Mouse (Mus musculus) limb, embryonic 10.5 days (tissue): ENCODE data around the gene Foxd3. TPM values are rescaled to one million over a fixed set of nuclear protein-coding genes. Genes with fewer than 3 reads are reported as not detected.

Experiments
- DNase-seq: peaks from one replicate; pipeline ENCODE4 v3.0.0-alpha.2; 2017; ENCODE audit warnings: low spot score
- H3K27ac ChIP-seq: fragments of 300-500 bp; sonication (generic); 2 replicates; pipeline ENCODE4 v1.5.1; 2016; ENCODE audit warnings: mild to moderate bottlenecking
- H3K27me3 ChIP-seq: fragments of 300-500 bp; sonication (generic); 2 replicates; pipeline ENCODE4 v1.6.1; 2016; ENCODE audit warnings: low read depth, mild to moderate bottlenecking; ENCODE audit not compliant: poor library complexity, severe bottlenecking
- H3K36me3 ChIP-seq: fragments of 300-500 bp; sonication (generic); 2 replicates; pipeline ENCODE4 v1.6.1; 2016; ENCODE audit warnings: mild to moderate bottlenecking, moderate library complexity
- H3K4me1 ChIP-seq: fragments of 300-500 bp; sonication (generic); 2 replicates; pipeline ENCODE4 v1.6.1; 2016
- H3K4me3 ChIP-seq: fragments of 300-500 bp; sonication (generic); 2 replicates; pipeline ENCODE4 v1.5.1; 2016; ENCODE audit warnings: mild to moderate bottlenecking, moderate library complexity
- H3K9me3 ChIP-seq: fragments of 300-500 bp; sonication (generic); replicated peaks from 2 replicates; pipeline ENCODE4 v1.6.1; 2016; ENCODE audit warnings: mild to moderate bottlenecking
- WGBS: fragments of 180-500 bp; shearing (Covaris S2); methylation state at CpG from one replicate; pipeline ENCODE4 v1.1.7; 2016; 5-methylcytosine and 5-hydroxymethylcytosine counted together
- polyA plus RNA-seq: library from polyadenylated mRNA; unstranded; fragments of >200 nt; fragmentation: Nextera tagmentation; extraction: Ambion mirVana; gene quantifications from 2 replicates; pipeline ENCODE4 v1.2.1, GENCODE M21; 2016

The Foxd3 gene
- polyA plus RNA-seq, 1 experiment from 2014 or later: 0.06 TPM

DNA sequence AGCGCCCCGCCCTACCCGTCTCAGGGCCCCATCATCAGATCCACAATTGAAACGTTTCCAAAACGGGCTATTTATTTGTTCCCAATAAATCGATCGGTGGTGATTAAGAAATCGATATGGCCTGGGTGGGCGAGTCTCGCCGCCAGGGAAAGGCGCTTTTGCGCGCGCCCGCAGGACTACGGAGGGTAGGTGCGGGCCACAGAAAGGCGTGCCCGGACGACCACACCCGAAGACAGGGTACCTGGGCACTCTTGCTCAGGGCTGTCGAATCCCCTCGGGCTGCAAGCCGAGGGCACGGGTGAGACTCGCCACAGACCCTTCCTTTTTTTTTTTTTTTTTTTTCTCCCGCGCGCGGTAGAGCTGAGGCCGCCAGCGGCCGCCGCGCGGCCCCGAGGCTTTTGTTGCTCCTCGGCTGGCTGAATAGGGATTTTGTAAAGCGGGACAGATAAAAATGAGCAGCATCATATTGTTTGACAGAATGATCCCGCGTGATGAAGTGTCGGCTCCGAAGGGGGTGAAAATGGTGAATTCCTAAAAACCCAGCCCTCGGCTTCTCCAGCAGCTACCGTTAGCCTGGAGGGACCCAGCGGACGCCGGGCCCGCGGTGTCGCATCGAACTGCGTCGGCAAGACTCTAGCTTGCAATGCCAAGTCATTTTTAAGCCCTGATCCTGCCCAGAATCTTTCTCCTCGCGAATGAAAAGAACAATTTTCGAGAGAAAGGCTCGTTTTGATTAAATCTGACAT lies 5.0 kb upstream of the Foxd3 start:
- no peaks in the 10 kb centered on the region for H3K36me3 ChIP-seq
- H3K27ac ChIP-seq: no peak overlapping the region
- peaks cover 24% of the 10 kb centered on the region for H3K4me1 ChIP-seq
- 2% methylated on average over 59 of the region's 59 CpGs for WGBS
- peak overlapping the region; percentile 29 for H3K4me3 ChIP-seq
- no peaks in the 10 kb centered on the region for H3K9me3 ChIP-seq
- peak; percentile 69 for DNase-seq
- peaks cover 98% of the 10 kb centered on the region for H3K27me3 ChIP-seq

DNA sequence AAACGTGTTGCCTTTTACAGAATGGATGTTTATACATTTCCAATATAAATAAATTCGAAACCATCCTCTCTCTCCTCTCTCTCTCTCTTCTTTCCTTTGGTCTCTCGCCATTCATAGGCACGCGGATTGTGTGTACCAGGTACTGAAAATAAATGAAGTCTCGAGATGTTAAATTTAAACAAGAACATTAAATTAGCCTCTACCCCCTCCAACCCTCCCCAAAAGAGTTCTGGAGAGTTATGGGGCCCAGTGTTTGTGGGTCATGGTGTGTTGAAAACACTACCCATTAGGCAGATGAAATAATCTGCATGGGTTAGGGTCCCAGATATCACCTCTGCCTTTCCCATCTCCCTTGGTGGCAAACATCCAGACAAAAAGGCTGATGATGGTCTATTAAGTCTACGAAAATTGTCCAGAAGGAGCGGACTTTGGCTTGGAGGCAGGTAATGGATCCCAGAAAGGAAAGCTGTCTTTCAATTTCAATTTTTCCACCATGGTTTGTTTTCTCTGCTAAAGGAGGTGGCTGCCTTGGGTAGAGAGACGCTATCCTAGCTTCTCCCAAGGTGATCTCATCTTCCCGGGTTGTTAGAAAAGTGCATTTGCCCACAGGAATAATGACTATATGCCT lies 4.2 kb upstream of the Foxd3 start:
- Histone ChIP-seq H3K36me3 (no peaks in the 10 kb centered on the region), H3K9me3 (no peaks in the 10 kb centered on the region), H3K27ac (no peak overlapping the region), H3K4me1 (peaks cover 32% of the 10 kb centered on the region), H3K27me3 (peaks cover 98% of the 10 kb centered on the region), H3K4me3 (no peak overlapping the region)
- DNase-seq: no peak
- WGBS: 18% methylated on average over 10 of the region's 10 CpGs

DNA sequence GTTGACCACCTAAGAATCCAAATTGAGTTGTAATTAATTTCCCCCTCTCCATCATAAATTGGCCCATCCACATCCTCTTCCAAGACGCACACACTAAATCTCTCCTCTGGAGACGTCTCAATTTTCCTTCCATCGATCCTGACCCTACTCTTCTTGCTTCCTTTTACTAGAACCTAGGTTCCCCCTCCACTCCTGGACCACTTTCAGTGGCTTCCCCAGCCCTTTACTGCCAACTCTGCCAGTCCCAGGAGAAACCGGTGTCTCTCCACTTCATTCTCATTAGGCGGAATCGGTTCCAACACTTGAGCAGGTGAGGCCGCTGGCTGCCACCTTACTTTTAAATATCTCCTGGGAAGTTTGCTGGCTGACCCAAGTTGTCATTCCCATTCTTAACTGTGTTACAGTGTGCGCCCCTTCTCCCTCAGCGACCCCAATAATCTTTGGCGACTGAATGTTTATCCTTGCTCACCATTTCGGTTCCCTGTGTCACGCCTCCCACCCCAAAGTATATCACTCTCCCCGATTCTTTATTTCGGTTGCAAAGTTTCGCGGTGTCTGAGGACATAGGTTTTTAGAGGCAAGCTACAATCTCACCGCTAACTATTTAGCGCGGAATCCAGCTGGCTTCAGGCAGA lies 3.4 kb upstream of the Foxd3 start:
- WGBS: 2% methylated on average over 19 of the region's 19 CpGs
- Histone ChIP-seq H3K9me3 (no peaks in the 10 kb centered on the region), H3K4me1 (peaks cover 40% of the 10 kb centered on the region), H3K4me3 (no peak overlapping the region), H3K27me3 (peaks cover 100% of the 10 kb centered on the region), H3K36me3 (no peaks in the 10 kb centered on the region), H3K27ac (no peak overlapping the region)
- peak; percentile 57 for DNase-seq

DNA sequence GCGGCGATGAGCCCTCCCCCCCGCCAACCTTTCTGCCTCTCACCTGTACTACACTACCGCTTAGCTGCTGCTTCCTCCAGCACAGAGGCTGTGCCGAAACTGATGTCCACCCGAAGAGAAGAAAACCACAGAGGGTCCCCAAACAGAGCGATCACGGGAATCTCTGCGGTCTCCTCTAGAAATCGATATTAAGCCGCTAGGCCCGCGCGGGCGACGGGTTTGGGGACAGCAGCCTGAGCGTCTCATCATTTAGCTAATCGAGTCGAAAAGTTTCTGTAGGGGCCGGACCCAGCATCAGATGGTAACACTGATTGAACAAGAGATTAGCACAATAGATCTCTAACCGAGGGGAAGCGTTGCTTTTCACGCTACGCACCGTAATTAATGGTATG lies 2.9 kb upstream of the Foxd3 start:
- Histone ChIP-seq H3K27ac (no peak overlapping the region), H3K27me3 (peaks cover 100% of the 10 kb centered on the region), H3K4me1 (peaks cover 43% of the 10 kb centered on the region), H3K36me3 (no peaks in the 10 kb centered on the region), H3K9me3 (no peaks in the 10 kb centered on the region), H3K4me3 (no peak overlapping the region)
- no peak for DNase-seq
- 1% methylated on average over 25 of the region's 25 CpGs for WGBS

DNA sequence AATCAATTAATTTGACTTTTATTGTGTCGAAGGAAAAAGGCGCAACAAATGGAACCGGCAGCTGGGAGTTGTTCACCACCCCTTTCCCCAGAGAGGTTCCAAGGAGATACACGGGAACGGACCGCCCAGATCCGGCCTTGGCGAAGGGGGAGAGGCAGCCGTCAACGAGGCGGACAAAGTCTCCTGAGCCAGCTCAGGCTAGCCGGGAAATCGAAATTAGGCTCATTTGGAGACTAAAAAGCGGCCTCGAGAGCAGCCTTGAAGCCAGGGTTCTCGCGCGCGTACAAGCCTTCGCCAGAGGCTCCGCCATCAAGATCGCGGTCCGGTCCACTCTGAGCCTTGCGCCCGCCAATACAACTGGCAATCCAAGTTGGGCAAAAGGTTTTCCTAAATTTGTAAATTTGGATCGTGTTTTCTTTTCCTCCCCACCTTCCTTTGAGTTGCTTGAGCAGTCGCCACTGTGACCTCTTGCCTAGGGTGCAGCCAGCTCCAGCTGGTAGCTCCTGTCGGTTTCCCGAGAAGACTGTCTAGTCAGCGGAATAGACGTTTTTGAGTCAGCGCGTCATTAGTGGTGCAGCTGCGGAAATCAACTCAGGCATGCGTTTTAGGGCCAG lies 2.4 kb upstream of the Foxd3 start:
- H3K27ac ChIP-seq: no peak overlapping the region
- H3K36me3 ChIP-seq: no peaks in the 10 kb centered on the region
- H3K4me3 ChIP-seq: no peak overlapping the region; the same call in 1 of the 2 replicates
- H3K27me3 ChIP-seq: peaks cover 100% of the 10 kb centered on the region
- DNase-seq: peak; percentile 57
- H3K4me1 ChIP-seq: peaks cover 43% of the 10 kb centered on the region
- H3K9me3 ChIP-seq: no peaks in the 10 kb centered on the region
- under 1% methylated on average over 36 of the region's 36 CpGs for WGBS

DNA sequence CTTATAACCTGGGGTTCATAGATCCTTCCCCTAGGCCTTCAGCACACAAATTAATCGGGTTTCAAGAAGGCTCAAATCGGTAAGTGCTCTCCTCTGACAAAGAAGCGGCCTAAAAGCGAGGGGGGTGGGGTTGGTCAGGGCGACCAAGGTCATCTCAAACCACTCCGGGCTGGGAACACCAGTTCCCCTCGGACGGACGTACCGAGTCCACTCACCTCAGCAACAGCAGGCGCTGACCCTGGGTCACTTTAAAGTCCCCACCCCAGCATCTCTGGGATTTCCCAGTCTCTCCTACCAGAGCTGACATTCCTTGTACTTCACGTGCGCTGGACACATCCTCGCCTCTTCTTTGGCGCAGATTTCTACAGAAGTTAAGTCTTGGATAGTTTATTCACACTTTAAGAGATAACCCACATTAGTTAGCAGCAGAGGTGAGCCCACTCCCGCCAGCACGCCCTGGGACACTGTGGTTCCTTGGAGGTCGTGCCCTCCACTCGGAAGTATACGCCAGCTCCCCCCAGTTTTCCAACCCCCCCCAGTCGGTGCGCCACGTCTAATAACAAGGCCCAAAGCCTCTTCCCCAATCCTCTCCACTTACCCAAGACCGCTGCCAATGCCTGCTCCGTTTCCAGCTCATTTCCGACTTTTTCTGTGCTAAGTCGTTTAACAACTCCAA lies 1.3 kb upstream of the Foxd3 start:
- H3K4me1 ChIP-seq: peaks cover 43% of the 10 kb centered on the region
- no peaks in the 10 kb centered on the region for H3K36me3 ChIP-seq

DNA sequence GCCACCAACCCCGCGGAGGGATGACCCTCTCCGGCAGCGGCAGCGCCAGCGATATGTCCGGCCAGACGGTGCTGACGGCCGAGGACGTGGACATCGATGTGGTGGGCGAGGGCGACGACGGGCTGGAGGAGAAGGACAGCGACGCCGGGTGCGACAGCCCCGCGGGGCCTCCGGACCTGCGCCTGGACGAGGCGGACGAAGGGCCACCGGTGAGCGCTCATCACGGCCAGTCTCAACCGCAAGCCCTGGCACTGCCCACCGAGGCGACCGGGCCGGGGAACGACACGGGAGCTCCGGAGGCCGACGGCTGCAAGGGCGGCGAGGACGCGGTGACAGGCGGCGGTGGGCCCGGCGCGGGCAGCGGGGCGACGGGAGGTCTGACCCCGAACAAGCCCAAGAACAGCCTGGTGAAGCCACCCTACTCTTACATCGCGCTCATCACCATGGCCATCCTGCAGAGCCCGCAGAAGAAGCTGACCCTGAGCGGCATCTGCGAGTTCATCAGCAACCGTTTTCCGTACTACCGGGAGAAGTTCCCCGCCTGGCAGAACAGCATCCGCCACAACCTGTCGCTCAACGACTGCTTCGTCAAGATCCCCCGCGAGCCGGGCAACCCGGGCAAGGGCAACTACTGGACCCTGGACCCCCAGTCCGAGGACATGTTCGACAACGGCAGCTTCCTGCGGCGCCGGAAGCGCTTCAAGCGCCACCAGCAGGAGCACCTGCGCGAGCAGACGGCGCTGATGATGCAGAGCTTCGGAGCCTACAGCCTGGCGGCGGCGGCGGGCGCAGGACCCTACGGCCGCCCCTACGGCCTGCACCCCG lies 718 bp downstream of the Foxd3 start:
- H3K4me1 ChIP-seq: peaks cover 39% of the 10 kb centered on the region
- no peaks in the 10 kb centered on the region for H3K9me3 ChIP-seq
- DNase-seq: peak; percentile 67
- peaks cover 100% of the 10 kb centered on the region for H3K27me3 ChIP-seq
- H3K27ac ChIP-seq: peak overlapping the region; percentile 42; the same call in 1 of the 2 replicates
- no peaks in the 10 kb centered on the region for H3K36me3 ChIP-seq
- peak overlapping the region; percentile 43 for H3K4me3 ChIP-seq
- WGBS: under 1% methylated on average over 91 of the region's 92 CpGs

More for the DNA sequence above, 1.3 kb upstream of the Foxd3 start:
- no peak overlapping the region for H3K4me3 ChIP-seq
- no peak overlapping the region for H3K27ac ChIP-seq
- H3K27me3 ChIP-seq: peaks cover 100% of the 10 kb centered on the region
- peak; percentile 52 for DNase-seq
- WGBS: under 1% methylated on average over 27 of the region's 27 CpGs
- H3K9me3 ChIP-seq: no peaks in the 10 kb centered on the region

DNA sequence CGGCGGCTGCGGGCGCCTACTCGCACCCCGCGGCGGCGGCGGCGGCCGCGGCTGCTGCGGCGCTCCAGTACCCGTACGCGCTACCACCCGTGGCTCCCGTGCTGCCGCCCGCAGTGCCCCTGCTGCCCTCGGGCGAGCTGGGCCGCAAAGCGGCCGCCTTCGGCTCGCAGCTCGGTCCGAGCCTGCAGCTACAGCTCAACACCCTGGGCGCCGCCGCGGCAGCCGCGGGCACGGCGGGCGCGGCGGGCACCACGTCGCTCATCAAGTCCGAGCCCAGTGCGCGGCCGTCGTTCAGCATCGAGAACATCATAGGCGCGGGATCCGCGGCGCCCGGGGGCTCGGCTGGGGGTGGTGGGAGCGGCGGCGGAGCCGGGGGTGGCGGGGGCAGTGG lies 1.3 kb downstream of the Foxd3 start:
- peaks cover 100% of the 10 kb centered on the region for H3K27me3 ChIP-seq
- DNase-seq: no peak
- H3K4me1 ChIP-seq: peaks cover 39% of the 10 kb centered on the region

DNA sequence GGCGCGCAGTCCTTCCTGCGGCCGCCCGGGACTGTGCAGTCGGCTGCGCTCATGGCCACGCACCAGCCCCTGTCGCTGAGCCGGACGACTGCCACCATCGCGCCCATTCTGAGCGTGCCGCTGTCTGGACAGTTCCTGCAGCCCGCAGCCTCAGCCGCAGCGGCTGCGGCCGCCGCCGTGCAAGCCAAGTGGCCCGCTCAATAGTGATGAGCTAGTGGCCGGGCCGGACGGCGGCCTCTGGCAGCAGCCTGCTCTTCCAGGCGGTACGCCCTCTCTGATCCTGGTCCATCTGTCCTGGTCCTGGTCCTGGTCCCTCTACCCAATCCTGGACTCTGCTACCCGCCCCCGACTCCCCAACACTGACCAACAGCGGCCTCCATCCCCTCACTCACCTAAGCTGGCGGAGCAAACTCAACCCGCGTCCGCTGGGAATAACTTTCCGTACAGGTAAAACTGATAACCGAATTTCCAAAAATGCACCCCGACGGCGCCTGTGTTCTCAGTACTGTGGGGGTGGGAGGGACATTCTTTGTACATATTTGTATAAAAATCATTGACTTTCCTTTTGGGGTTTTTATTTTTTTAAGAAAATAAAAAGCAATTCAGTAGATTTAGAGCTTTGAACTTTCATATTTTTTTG lies 1.9 kb downstream of the Foxd3 start:
- peak overlapping the region; percentile 43 for H3K4me3 ChIP-seq
- H3K36me3 ChIP-seq: no peaks in the 10 kb centered on the region
- DNase-seq: peak; percentile 68
- peak overlapping the region; percentile 36 for H3K27ac ChIP-seq
- H3K9me3 ChIP-seq: no peaks in the 10 kb centered on the region
- peaks cover 100% of the 10 kb centered on the region for H3K27me3 ChIP-seq
- 2% methylated on average over 40 of the region's 41 CpGs for WGBS
- H3K4me1 ChIP-seq: peaks cover 42% of the 10 kb centered on the region

More for the DNA sequence above, 1.3 kb downstream of the Foxd3 start:
- 1% methylated on average over 42 of the region's 62 CpGs for WGBS
- H3K4me3 ChIP-seq: peak overlapping the region; percentile 43
- H3K9me3 ChIP-seq: no peaks in the 10 kb centered on the region
- no peaks in the 10 kb centered on the region for H3K36me3 ChIP-seq
- peak overlapping the region; percentile 36 for H3K27ac ChIP-seq

DNA sequence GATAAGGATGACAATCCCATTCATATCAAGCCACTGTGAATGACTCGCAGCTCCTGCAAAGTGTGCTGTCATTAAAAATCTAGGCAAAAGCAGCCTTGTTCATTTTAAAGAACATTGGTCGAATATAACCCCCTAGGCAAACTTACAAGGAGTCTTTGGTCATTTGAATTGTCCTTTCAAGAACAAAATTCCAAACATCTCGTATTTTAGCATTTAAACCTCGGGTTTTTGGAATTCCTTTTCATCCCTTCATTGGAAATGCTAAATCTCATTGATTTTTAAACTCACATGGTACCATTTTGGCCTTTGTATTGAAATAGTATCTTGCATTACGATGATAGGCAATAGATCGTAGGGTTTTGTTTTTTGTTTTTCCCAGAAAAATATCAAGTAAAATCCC lies 2.8 kb downstream of the Foxd3 start:
- WGBS: 22% methylated on average over 6 of the region's 6 CpGs
- Histone ChIP-seq H3K9me3 (no peaks in the 10 kb centered on the region), H3K4me3 (no peak overlapping the region), H3K4me1 (peaks cover 38% of the 10 kb centered on the region), H3K36me3 (no peaks in the 10 kb centered on the region), H3K27me3 (peaks cover 100% of the 10 kb centered on the region), H3K27ac (no peak overlapping the region)
- no peak for DNase-seq

DNA sequence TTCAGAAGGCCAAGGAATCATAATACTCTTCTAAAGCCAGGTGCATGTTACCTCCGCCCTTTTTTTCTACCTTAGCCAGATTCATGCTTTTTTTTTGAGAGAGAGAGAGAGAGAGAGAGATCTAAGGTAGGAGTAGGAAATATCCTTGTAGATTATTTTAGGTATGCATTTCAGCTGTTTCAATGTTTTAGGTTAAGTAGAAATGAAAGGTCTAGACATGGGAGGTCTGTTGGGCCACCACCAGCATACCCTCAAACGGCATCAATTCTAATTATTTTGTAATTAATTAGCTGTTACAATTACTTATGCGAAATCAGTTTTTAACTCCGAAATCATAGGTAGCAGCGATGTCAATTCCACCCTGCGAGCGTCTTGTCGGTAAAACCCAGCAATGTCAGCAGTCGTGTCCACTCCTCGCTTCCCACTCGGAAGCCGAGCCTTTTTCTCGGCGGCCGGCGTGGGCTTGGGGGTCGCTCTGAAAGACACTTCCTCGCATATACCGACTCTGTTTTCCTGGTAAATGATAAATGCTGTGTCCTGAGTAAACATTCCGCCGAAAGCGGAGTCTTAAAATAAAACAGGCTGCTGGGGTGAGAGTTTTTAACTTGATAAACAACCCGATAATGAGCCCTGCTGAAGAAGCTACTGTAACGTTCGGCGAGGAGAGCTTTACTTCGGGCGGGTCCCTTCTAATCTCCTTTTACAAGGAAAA lies 3.4 kb downstream of the Foxd3 start:
- H3K27me3 ChIP-seq: peaks cover 100% of the 10 kb centered on the region
- no peak overlapping the region for H3K4me3 ChIP-seq
- H3K4me1 ChIP-seq: peaks cover 37% of the 10 kb centered on the region
- WGBS: 1% methylated on average over 28 of the region's 28 CpGs
- H3K27ac ChIP-seq: no peak overlapping the region
- peak; percentile 54 for DNase-seq
- no peaks in the 10 kb centered on the region for H3K36me3 ChIP-seq
- no peaks in the 10 kb centered on the region for H3K9me3 ChIP-seq
